ENCODE assay signal across 8 mouse cellular contexts in genomic region chr7:34313443-34313875, GRCm38 (mm10). TPM values are rescaled to one million over a fixed set of nuclear protein-coding genes. Genes with fewer than 3 reads are reported as not detected.
DNase-seq lines count a peak whose midpoint lies in the region; ATAC-seq and TF ChIP-seq lines count a peak whose summit lies in the region.

TSS of gene 4931406P16Rik (minus strand) at chr7:34313551.

- no peaks in the 10 kb centered on the region for H3K9me3 ChIP-seq in heart, embryonic 12.5 days (replicated peaks)
- H3K9me3 ChIP-seq in kidney, postnatal 0 days (replicated peaks; ENCODE audit: low read length): no peaks in the 10 kb centered on the region
- H3K9me3 ChIP-seq in liver, embryonic 11.5 days (ENCODE audit: control insufficient read depth, low read length): no peaks in the 10 kb centered on the region
- H3K9me3 ChIP-seq in stomach, embryonic 14.5 days (ENCODE audit: control insufficient read depth, low read depth, low read length): no peaks in the 10 kb centered on the region

- H3K9ac ChIP-seq in heart, embryonic 12.5 days: peak within 1 kb of the TSS; percentile 91
- peak within 1 kb of the TSS; percentile 95 for H3K9ac ChIP-seq in kidney, postnatal 0 days (ENCODE audit: low read depth, low read length)
- H3K9ac ChIP-seq in liver, embryonic 11.5 days (ENCODE audit: low read depth, low read length): peak within 1 kb of the TSS; percentile 90
- peak within 1 kb of the TSS; percentile 78 for H3K9ac ChIP-seq in stomach, embryonic 14.5 days (replicated peaks; ENCODE audit: low read depth, low read length)

- peak within 1 kb of the TSS; percentile 81 for H3K4me2 ChIP-seq in heart, embryonic 12.5 days
- peak within 1 kb of the TSS; percentile 65 for H3K4me2 ChIP-seq in kidney, postnatal 0 days (ENCODE audit: low read length)
- H3K4me2 ChIP-seq in liver, embryonic 11.5 days: peak within 1 kb of the TSS; percentile 92
- H3K4me2 ChIP-seq in stomach, embryonic 14.5 days (replicated peaks; ENCODE audit: low read depth, low read length): peak within 1 kb of the TSS; percentile 67

- peaks cover 38% of the 10 kb centered on the region for H3K4me1 ChIP-seq in heart, embryonic 12.5 days (replicated peaks)
- H3K4me1 ChIP-seq in kidney, postnatal 0 days (replicated peaks; ENCODE audit: insufficient read depth, low read length): 0 out of 2 replicates have a peak, but pooled peaks cover 2% of the 10 kb centered on the region
- peaks cover 6% of the 10 kb centered on the region; the same call in 1 of the 2 replicates for H3K4me1 ChIP-seq in liver, embryonic 11.5 days (replicated peaks; ENCODE audit: control insufficient read depth, insufficient read depth, low read length)
- peaks cover 22% of the 10 kb centered on the region; the same call in 1 of the 2 replicates for H3K4me1 ChIP-seq in stomach, embryonic 14.5 days (ENCODE audit: control insufficient read depth, insufficient read depth, low read length)

- WGBS in heart, embryonic 12.5 days: under 1% methylated on average over 41 of the region's 41 CpGs
- WGBS in kidney, postnatal 0 days: under 1% methylated on average over 41 of the region's 41 CpGs
- under 1% methylated on average over 38 of the region's 41 CpGs for WGBS in liver, embryonic 11.5 days
- under 1% methylated on average over 41 of the region's 41 CpGs for WGBS in stomach, embryonic 14.5 days

- H3K27me3 ChIP-seq in heart, embryonic 12.5 days (replicated peaks): no peaks in the 10 kb centered on the region
- no peaks in the 10 kb centered on the region for H3K27me3 ChIP-seq in kidney, postnatal 0 days (ENCODE audit: insufficient read depth, low read length)
- H3K27me3 ChIP-seq in liver, embryonic 11.5 days (replicated peaks; ENCODE audit: control insufficient read depth, insufficient read depth, low read length): no peaks in the 10 kb centered on the region
- no peaks in the 10 kb centered on the region for H3K27me3 ChIP-seq in stomach, embryonic 14.5 days (ENCODE audit: control insufficient read depth, insufficient read depth, low read length)

- peaks cover 5% of the 10 kb centered on the region; the same call in 1 of the 2 replicates for H3K36me3 ChIP-seq in heart, embryonic 12.5 days
- no peaks in the 10 kb centered on the region for H3K36me3 ChIP-seq in kidney, postnatal 0 days (ENCODE audit: insufficient read depth, low read length)
- 0 out of 2 replicates have a peak, but pooled peaks cover 2% of the 10 kb centered on the region for H3K36me3 ChIP-seq in liver, embryonic 11.5 days (ENCODE audit: control insufficient read depth, insufficient read depth, low read length)
- H3K36me3 ChIP-seq in stomach, embryonic 14.5 days (ENCODE audit: control insufficient read depth, insufficient read depth, low read length): no peaks in the 10 kb centered on the region

- peak; percentile 90 to 92 for DNase-seq in B cell, adult 2 months
- DNase-seq in brain, adult 2 months (ENCODE audit: low read depth, low spot score): peak; percentile 84
- peak; percentile 91 for DNase-seq in kidney, postnatal 0 days (ENCODE audit: low spot score)
- peak; percentile 90 for DNase-seq in liver, embryonic 11.5 days (ENCODE audit: low spot score)
- DNase-seq in naive thymus-derived CD4-positive, alpha-beta T cell, adult 2 months (ENCODE audit: low read depth): peak; percentile 88

- peak within 1 kb of the TSS; percentile 88 for H3K4me3 ChIP-seq in heart, embryonic 12.5 days
- peak within 1 kb of the TSS; percentile 98 for H3K4me3 ChIP-seq in kidney, postnatal 0 days (replicated peaks; ENCODE audit: low read depth, low read length)
- peak within 1 kb of the TSS; percentile 68 for H3K4me3 ChIP-seq in liver, embryonic 11.5 days (ENCODE audit: low read depth, low read length)
- H3K4me3 ChIP-seq in stomach, embryonic 14.5 days (ENCODE audit: low read depth, low read length): peak within 1 kb of the TSS; percentile 77

- H3K27ac ChIP-seq in heart, embryonic 12.5 days (ENCODE audit: poor library complexity, severe bottlenecking): peak within 1 kb of the TSS; percentile 94
- peak within 1 kb of the TSS; percentile 97 for H3K27ac ChIP-seq in kidney, postnatal 0 days
- peak within 1 kb of the TSS; percentile 97 for H3K27ac ChIP-seq in liver, embryonic 11.5 days (ENCODE audit: low read depth, low read length)
- H3K27ac ChIP-seq in stomach, embryonic 14.5 days (ENCODE audit: low read length): peak within 1 kb of the TSS; percentile 78

- ATAC-seq in erythroblast, adult 5-6 weeks (replicated peaks; ENCODE audit: low FRiP score, poor library complexity, severe bottlenecking): peak; percentile 89
- ATAC-seq in heart, embryonic 12.5 days (ENCODE audit: insufficient number of reproducible peaks, low FRiP score): peak; percentile 93
- ATAC-seq in kidney, postnatal 0 days (replicated peaks; ENCODE audit: low FRiP score, low read depth): peak; percentile 93
- peak; percentile 89 for ATAC-seq in liver, embryonic 11.5 days (replicated peaks; ENCODE audit: low FRiP score)
- ATAC-seq in stomach, embryonic 14.5 days (ENCODE audit: insufficient number of reproducible peaks, insufficient read depth, low FRiP score, low read depth): peak; percentile 94

- no peak for TF ChIP-seq CTCF in kidney, postnatal 0 days (IDR thresholded peaks at IDR 0.05; ENCODE audit: low read depth)

RNA-seq across cellular contexts. Expression of gene 4931406P16Rik, which starts in this region (rescaled TPM):
- total RNA-seq in erythroblast, adult 5-6 weeks (2015; ENCODE audit: low replicate concordance): 148 and 159 TPM in 2 replicates
- 140 and 157 TPM in 2 replicates for total RNA-seq in erythroblast, adult 5-6 weeks (2017; ENCODE audit: low replicate concordance)
- 50.3 and 53.7 TPM in 2 replicates for polyA plus RNA-seq in heart, embryonic 12.5 days (2016; fragmentation: Nextera tagmentation; extraction: Ambion mirVana)
- polyA plus RNA-seq in kidney, postnatal 0 days (2015; fragmentation: Nextera tagmentation; extraction: Ambion mirVana): 39.1 and 41.2 TPM in 2 replicates
- polyA plus RNA-seq in liver, embryonic 11.5 days (2014; fragmentation: Nextera tagmentation; extraction: Ambion mirVana): 28.7 and 32.6 TPM in 2 replicates
- 41.0 and 47.8 TPM in 2 replicates for polyA plus RNA-seq in stomach, embryonic 14.5 days (2014; fragmentation: Nextera tagmentation; extraction: Ambion mirVana)

Comparison
In these comparisons a context has a peak if more than half of its experiments do, and no peak if none do; other contexts are left out.
1. Peak in every context shown above with its lines: DNase-seq, ATAC-seq, H3K4me3 ChIP-seq and H3K27ac ChIP-seq.